Mouse (Mus musculus) liver, adult 2 months (tissue): ENCODE results near the gene Glyctk. TPM values are rescaled to one million over a fixed set of nuclear protein-coding genes. Genes with fewer than 3 reads are reported as not detected.

ENCODE experiments used
- DNase-seq: peaks from one replicate; pipeline ENCODE4 v3.0.0-alpha.2; 2011; ENCODE audit warnings: low read depth, low spot score; ENCODE audit errors: extremely low read depth
- H3K27ac ChIP-seq: fragments of 200-500 bp; replicated peaks from 2 replicates; pipeline ENCODE4 v1.5.1; 2012; ENCODE audit warnings: low read depth, mild to moderate bottlenecking, control low read depth, inconsistent platforms, low read length; ENCODE audit not compliant: insufficient read depth
- H3K27me3 ChIP-seq: fragments of 200-500 bp; 2 replicates; pipeline ENCODE4 v1.6.1; 2012; ENCODE audit warnings: mild to moderate bottlenecking, moderate library complexity, low read length, inconsistent platforms; ENCODE audit not compliant: control insufficient read depth, insufficient read depth
- H3K36me3 ChIP-seq: fragments of 200-500 bp; 2 replicates; pipeline ENCODE4 v1.6.1; 2012; ENCODE audit warnings: low read length, inconsistent platforms; ENCODE audit not compliant: control insufficient read depth, insufficient read depth
- H3K4me1 ChIP-seq: fragments of 200-500 bp; 2 replicates; pipeline ENCODE4 v1.6.1; 2011; ENCODE audit warnings: low read length; ENCODE audit not compliant: control insufficient read depth, insufficient read depth
- H3K4me3 ChIP-seq: fragments of 200-500 bp; 2 replicates; pipeline ENCODE4 v1.5.1; 2011; ENCODE audit warnings: low read depth, mild to moderate bottlenecking, control low read depth, low read length, moderate library complexity; ENCODE audit not compliant: insufficient read depth
- H3K79me2 ChIP-seq: fragments of 200-500 bp; 2 replicates; pipeline ENCODE4 v1.6.1; 2012; ENCODE audit warnings: inconsistent platforms, mild to moderate bottlenecking, low read length, moderate library complexity; ENCODE audit not compliant: control insufficient read depth, insufficient read depth
- H3K9ac ChIP-seq: fragments of 200-500 bp; 2 replicates; pipeline ENCODE4 v1.6.1; 2012; ENCODE audit warnings: low read depth, mild to moderate bottlenecking, control low read depth, inconsistent platforms, low read length
- CTCF ChIP-seq: fragments of 200-500 bp; IDR thresholded peaks from 2 replicates; pipeline ENCODE4 v1.5.1; 2011; ENCODE audit warnings: low read depth, low read length, control low read depth
- POLR2A ChIP-seq: fragments of 200-500 bp; IDR thresholded peaks from 2 replicates; pipeline ENCODE4 v1.6.1; 2011; ENCODE audit warnings: low read length, control low read depth; ENCODE audit not compliant: insufficient read depth; ENCODE audit errors: extremely low read depth
- WGBS: fragments of 180-500 bp; shearing (Covaris S2); methylation state at CpG from one replicate; pipeline ENCODE4 v1.1.7; 2018; 5-methylcytosine and 5-hydroxymethylcytosine counted together
- polyA plus RNA-seq: library from polyadenylated mRNA; depleted of rRNA; stranded (reverse); fragments of >200 nt; gene quantifications from 2 replicates; pipeline ENCODE4 v1.2.3, GENCODE M21; 2012; rRNA removed
- total RNA-seq: library from RNA; depleted of rRNA; stranded (reverse); fragments of >200 nt; gene quantifications from 2 replicates; pipeline ENCODE4 v1.2.3, GENCODE M21; 2014; rRNA removed

The Glyctk gene
- total RNA-seq: 104 and 136 TPM in 2 replicates
- 308 and 315 TPM in 2 replicates for polyA plus RNA-seq

DNA sequence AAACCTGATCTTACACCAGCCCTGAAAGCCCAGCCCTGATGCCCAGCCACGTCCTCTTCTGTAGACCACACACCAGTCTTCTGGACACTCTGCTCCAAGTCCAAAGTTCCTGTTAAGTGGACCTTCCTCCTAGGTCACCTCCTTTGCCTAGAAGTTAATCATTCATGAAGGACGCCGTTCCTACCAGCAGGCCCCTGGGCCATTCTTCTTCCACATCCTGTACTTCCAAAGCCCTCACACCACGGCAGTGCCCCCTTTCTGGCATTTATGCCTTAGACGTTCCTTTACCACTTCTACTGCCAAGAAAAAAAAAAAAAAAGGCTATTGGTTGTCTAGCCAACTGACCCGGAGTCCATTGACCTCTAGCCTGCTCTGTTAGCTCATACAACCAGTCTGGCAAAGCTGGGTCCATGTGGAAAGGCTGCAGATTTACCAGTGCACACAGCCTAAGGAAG, at the start of gene Glyctk:
Gene Glyctk, minus strand, starts transcription at position 102 of the 455 bp plus-strand sequence.
- Histone ChIP-seq H3K27ac (peak within 1 kb of the TSS; percentile 98), H3K9ac (peak within 1 kb of the TSS; percentile 92), H3K4me1 (peaks cover 37% of the 10 kb centered on the region), H3K79me2 (peaks cover 13% of the 10 kb centered on the region; the same call in 1 of the 2 replicates), H3K27me3 (no peaks in the 10 kb centered on the region), H3K4me3 (peak within 1 kb of the TSS; percentile 95), H3K36me3 (peaks cover 14% of the 10 kb centered on the region; the same call in 1 of the 2 replicates)
- WGBS: 24% methylated on average over 6 of the region's 6 CpGs
- peak; percentile 100 for DNase-seq
- TF ChIP-seq POLR2A (peak; percentile 86), CTCF (no peak)

DNA sequence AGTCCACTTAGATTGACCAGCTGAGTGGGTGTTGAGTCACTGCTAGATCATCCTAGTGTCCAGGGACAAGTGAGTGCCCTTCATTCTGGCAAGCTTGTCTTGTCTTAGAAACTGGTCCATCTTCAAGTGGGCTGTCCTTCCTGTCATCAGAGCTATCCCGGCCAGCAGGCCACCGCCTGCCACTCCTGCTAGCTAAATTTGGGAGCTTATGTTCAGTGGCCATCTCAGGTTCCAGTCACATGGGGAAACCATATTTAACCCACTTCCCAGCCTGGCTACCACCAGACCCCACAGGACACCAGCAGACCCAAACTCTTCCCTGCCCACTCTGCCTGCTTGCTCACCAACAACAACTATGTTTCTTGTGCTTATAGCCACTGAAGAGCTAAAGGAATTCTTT, 48.6 kb upstream of the Glyctk start:
- H3K4me3 ChIP-seq: no peak overlapping the region
- no peak overlapping the region for H3K9ac ChIP-seq
- H3K4me1 ChIP-seq: peaks cover 2% of the 10 kb centered on the region
- no peak overlapping the region for H3K27ac ChIP-seq
- no peak for DNase-seq
- no peak for TF ChIP-seq POLR2A
- no peak for TF ChIP-seq CTCF
- no peaks in the 10 kb centered on the region for H3K27me3 ChIP-seq
- H3K36me3 ChIP-seq: no peaks in the 10 kb centered on the region
- no peaks in the 10 kb centered on the region for H3K79me2 ChIP-seq
- 70% methylated on average over 2 of the region's 2 CpGs for WGBS

DNA sequence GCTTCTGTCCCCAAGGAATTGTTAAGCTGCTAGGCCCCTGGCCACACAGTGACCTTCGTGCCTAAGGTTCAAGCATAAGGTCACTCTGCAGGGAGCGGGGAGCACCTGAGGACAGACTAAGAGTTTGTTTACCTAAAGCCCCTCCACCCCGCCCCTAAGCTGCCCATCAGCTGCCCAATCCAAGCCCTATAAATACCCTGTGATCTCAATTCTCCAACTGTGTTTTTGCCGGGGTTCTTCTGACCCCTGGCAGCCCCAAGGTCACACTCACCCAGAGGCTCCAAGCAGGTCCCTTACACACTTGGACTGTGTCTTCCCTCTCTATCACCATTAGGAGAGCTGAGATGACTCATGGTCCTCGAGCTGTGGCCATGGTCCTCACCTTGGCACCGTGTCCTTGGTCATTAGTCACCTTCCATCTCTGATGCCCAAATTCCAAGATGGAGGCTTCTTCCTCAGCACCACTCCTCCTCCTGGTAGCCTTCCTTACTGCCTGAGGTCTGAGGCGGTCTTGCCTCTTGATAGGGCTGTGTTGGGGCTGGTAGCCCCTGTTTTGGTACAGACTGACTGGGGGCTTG, 47.9 kb upstream of the Glyctk start:
- TF ChIP-seq POLR2A (no peak), CTCF (no peak)
- 91% methylated on average over 7 of the region's 7 CpGs for WGBS
- Histone ChIP-seq H3K36me3 (no peaks in the 10 kb centered on the region), H3K4me3 (no peak overlapping the region), H3K79me2 (no peaks in the 10 kb centered on the region), H3K27me3 (no peaks in the 10 kb centered on the region), H3K9ac (no peak overlapping the region), H3K27ac (no peak overlapping the region), H3K4me1 (peaks cover 2% of the 10 kb centered on the region)
- DNase-seq: no peak

DNA sequence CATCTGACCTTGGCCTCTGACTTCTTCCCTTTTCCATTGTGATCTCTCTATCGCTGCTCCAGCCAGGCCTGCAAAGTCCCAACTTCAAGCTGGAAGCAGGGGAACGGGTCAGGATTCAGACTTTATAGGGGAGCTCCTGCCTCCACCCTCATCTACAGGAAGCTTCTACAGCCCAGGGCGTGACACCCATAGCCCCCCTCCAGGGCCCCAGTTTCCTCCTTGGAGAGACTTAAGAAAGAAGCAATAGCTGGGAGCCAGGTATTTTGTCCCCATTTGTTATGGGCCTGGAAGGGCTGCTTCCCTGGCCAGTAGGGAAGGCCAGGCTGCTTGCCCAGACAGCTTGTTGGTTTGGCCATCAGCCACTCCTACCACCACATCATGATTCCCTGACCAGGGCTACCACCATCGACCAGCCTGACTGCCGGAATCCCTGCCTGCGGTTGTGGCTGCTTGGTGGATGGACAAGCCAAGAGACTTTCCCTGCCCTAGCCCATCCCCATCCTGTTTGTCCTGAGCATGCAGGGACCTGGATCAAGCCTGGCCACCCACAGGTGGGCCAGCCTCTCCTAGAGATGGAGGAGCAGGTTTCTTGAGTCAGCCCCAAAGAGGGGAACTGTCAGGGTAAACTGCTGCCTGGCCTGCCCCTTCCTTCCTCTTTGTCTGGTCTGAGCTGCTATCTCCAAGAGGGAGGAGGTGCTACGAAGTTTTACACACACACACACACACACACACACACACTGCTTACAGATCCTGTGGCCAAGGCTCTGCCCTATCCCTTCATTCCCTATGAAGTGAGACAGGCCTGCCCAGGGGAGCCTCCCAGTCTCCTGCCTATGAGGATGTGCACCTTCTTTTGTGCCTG, 46.3 kb upstream of the Glyctk start:
- Histone ChIP-seq H3K27ac (no peak overlapping the region), H3K4me3 (no peak overlapping the region), H3K9ac (no peak overlapping the region), H3K79me2 (no peaks in the 10 kb centered on the region), H3K4me1 (peaks cover 2% of the 10 kb centered on the region), H3K27me3 (no peaks in the 10 kb centered on the region), H3K36me3 (no peaks in the 10 kb centered on the region)
- WGBS: 77% methylated on average over 7 of the region's 7 CpGs
- TF ChIP-seq POLR2A (no peak), CTCF (no peak)
- no peak for DNase-seq

DNA sequence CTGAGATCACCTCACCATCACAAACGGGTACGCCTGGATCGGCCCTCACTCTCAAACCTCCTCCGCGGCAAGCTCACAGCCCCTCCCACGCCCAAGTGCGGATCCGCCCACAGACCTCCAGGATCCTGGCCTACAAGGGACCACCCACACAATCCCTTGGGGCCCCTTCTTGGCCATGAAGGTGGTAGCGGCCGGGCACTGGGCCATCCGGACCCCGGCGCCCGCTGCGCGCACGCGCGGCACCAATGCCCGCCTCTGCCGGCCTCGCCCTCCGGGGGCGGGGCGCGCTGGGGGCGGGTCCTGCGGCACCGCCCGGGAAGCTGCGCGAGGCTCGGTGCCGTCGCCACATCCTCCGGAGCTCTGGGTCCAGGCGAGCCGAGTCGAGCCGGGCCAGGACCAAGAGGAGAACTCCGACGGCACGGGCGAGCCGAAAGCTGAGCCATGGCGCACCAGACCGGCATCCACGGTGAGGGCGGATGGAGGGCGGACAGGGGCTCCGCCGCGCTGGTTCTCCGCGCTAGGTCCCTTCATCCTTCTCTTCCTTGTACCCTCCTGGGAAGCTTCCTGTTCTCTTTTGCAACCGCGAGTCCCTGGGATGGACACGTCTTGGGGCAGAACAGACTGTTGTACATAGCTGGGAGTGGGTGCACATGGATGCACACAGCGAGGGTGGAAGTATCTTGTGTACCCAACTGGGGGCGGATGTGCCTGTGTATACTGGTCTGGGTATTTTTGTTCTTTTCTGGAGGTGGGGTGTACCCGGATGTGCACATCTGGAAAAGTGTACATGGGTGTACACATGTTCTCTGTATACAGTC, 45.1 kb upstream of the Glyctk start, which contains the start of gene Twf2:
Gene Twf2, plus strand, starts transcription at position 290 of the 818 bp plus-strand sequence.
- WGBS: 2% methylated on average over 61 of the region's 61 CpGs
- Histone ChIP-seq H3K9ac (peak within 1 kb of the TSS; percentile 87), H3K36me3 (no peaks in the 10 kb centered on the region), H3K27ac (peak within 1 kb of the TSS; percentile 60), H3K4me3 (peak within 1 kb of the TSS; percentile 83), H3K4me1 (peaks cover 7% of the 10 kb centered on the region), H3K79me2 (no peaks in the 10 kb centered on the region), H3K27me3 (no peaks in the 10 kb centered on the region)
- TF ChIP-seq POLR2A: peak; percentile 35; the same call in 1 of the 2 replicates
- TF ChIP-seq CTCF: no peak
- peak; percentile 56 for DNase-seq
